ENCODE assay signal across 24 mouse cellular contexts in genomic region chr6:47819626-47820325, GRCm38 (mm10). TPM values are rescaled to one million over a fixed set of nuclear protein-coding genes. Genes with fewer than 3 reads are reported as not detected.
DNase-seq lines count a peak whose midpoint lies in the region; ATAC-seq lines count a peak whose summit lies in the region.
"Had no signal": no experiment of that assay in that cellular context is flagged by ENCODE, and none has a peak within 500 bp of the region (broad histone marks: within the 10 kb centered on the region; RNA-seq: fewer than 3 reads in every experiment).

No protein-coding gene starts in this region.

- 86% methylated on average over 23 of the region's 23 CpGs for WGBS in heart, embryonic 13.5 days
- 94% methylated on average over 23 of the region's 23 CpGs for WGBS in midbrain, embryonic 11.5 days
- WGBS in midbrain, embryonic 16.5 days: 95% methylated on average over 23 of the region's 23 CpGs

- H3K4me3 ChIP-seq in heart, embryonic 13.5 days: no peak overlapping the region
- H3K4me3 ChIP-seq in midbrain, embryonic 11.5 days (ENCODE audit: low read depth, low read length): no peak overlapping the region
- H3K4me3 ChIP-seq in midbrain, embryonic 16.5 days (ENCODE audit: low read depth, low read length): no peak overlapping the region
- H3K4me3 ChIP-seq: embryonic facial prominence, embryonic 10.5 days; limb, embryonic 12.5 days; liver, embryonic 13.5 days; neural tube, embryonic 12.5 days; stomach, embryonic 15.5 days had no signal

- H3K27me3 ChIP-seq in heart, embryonic 13.5 days (replicated peaks): no peaks in the 10 kb centered on the region
- H3K27me3 ChIP-seq in midbrain, embryonic 11.5 days (ENCODE audit: control insufficient read depth, insufficient read depth, low read length): no peaks in the 10 kb centered on the region
- H3K27me3 ChIP-seq in midbrain, embryonic 16.5 days (ENCODE audit: control insufficient read depth, insufficient read depth, low read depth, low read length): no peaks in the 10 kb centered on the region
- H3K27me3 ChIP-seq: limb, embryonic 12.5 days; liver, embryonic 13.5 days; neural tube, embryonic 12.5 days; stomach, embryonic 15.5 days had no signal

- no peaks in the 10 kb centered on the region for H3K9me3 ChIP-seq in heart, embryonic 13.5 days
- no peaks in the 10 kb centered on the region for H3K9me3 ChIP-seq in midbrain, embryonic 11.5 days (ENCODE audit: control insufficient read depth, low read length)
- H3K9me3 ChIP-seq in midbrain, embryonic 16.5 days (replicated peaks; ENCODE audit: control insufficient read depth, low read length, poor library complexity, severe bottlenecking): no peaks in the 10 kb centered on the region
- H3K9me3 ChIP-seq: embryonic facial prominence, embryonic 10.5 days; G1E; limb, embryonic 12.5 days; liver, embryonic 13.5 days; neural tube, embryonic 12.5 days; stomach, embryonic 15.5 days had no signal

- H3K4me1 ChIP-seq in heart, embryonic 13.5 days: no peaks in the 10 kb centered on the region
- no peaks in the 10 kb centered on the region for H3K4me1 ChIP-seq in midbrain, embryonic 11.5 days (ENCODE audit: control insufficient read depth, insufficient read depth, low read length)
- H3K4me1 ChIP-seq in midbrain, embryonic 16.5 days (ENCODE audit: control insufficient read depth, insufficient read depth, low read length): no peaks in the 10 kb centered on the region
- H3K4me1 ChIP-seq: embryonic facial prominence, embryonic 10.5 days; limb, embryonic 12.5 days; liver, embryonic 13.5 days; neural tube, embryonic 12.5 days; stomach, embryonic 15.5 days had no signal

- no peak overlapping the region for H3K4me2 ChIP-seq in heart, embryonic 13.5 days
- H3K4me2 ChIP-seq in midbrain, embryonic 11.5 days: no peak overlapping the region
- no peak overlapping the region for H3K4me2 ChIP-seq in midbrain, embryonic 16.5 days (ENCODE audit: low read length)
- H3K4me2 ChIP-seq: heart, embryonic 11.5 days; limb, embryonic 12.5 days; liver, embryonic 13.5 days; neural tube, embryonic 12.5 days; stomach, embryonic 15.5 days had no signal

- DNase-seq in cerebellum, postnatal 10 days: peak; percentile 71 to 73
- no peak for DNase-seq in cerebellum, adult 11 months
- no peak for DNase-seq in heart, adult 8-10 months (ENCODE audit: low spot score)
- peak; percentile 71 for DNase-seq in midbrain, embryonic 11.5 days (ENCODE audit: low spot score, missing footprints)
- DNase-seq in retina, embryonic 14.5 days (ENCODE audit: low spot score): no peak
- DNase-seq: adrenal gland, postnatal 10 days; cerebellum, adult 8-10 months; heart, postnatal 14 days; kidney, adult 18-20 months; kidney, postnatal 4 days; liver, embryonic 13.5 days; lung, adult 2 months; midbrain, embryonic 14.5 days; thymus, adult 2 months had no signal

- peaks cover 25% of the 10 kb centered on the region; the same call in 1 of the 2 replicates for H3K36me3 ChIP-seq in heart, embryonic 13.5 days
- peaks cover 13% of the 10 kb centered on the region; the same call in 1 of the 2 replicates for H3K36me3 ChIP-seq in midbrain, embryonic 11.5 days (ENCODE audit: control insufficient read depth, insufficient read depth, low read length)
- peaks cover 42% of the 10 kb centered on the region for H3K36me3 ChIP-seq in midbrain, embryonic 16.5 days (ENCODE audit: control insufficient read depth, insufficient read depth, low read length)
- H3K36me3 ChIP-seq: stomach, embryonic 15.5 days had no signal

- no peak overlapping the region for H3K27ac ChIP-seq in heart, embryonic 13.5 days (replicated peaks)
- H3K27ac ChIP-seq in midbrain, embryonic 11.5 days (ENCODE audit: low read depth, low read length): no peak overlapping the region
- no peak overlapping the region for H3K27ac ChIP-seq in midbrain, embryonic 16.5 days (ENCODE audit: low read length)
- H3K27ac ChIP-seq: embryonic facial prominence, embryonic 10.5 days; limb, embryonic 12.5 days; liver, embryonic 13.5 days; neural tube, embryonic 12.5 days; stomach, embryonic 15.5 days had no signal

- H3K9ac ChIP-seq in heart, embryonic 13.5 days: peak overlapping the region; percentile 21; the same call in 1 of the 2 replicates
- no peak overlapping the region for H3K9ac ChIP-seq in midbrain, embryonic 11.5 days (ENCODE audit: low read length)
- no peak overlapping the region for H3K9ac ChIP-seq in midbrain, embryonic 16.5 days (ENCODE audit: low read depth, low read length)
- H3K9ac ChIP-seq: limb, embryonic 12.5 days; liver, embryonic 13.5 days; neural tube, embryonic 12.5 days; stomach, embryonic 15.5 days had no signal

- no peak for ATAC-seq in heart, embryonic 13.5 days (ENCODE audit: extremely low read depth, insufficient number of reproducible peaks, low FRiP score, low TSS enrichment)
- ATAC-seq in midbrain, embryonic 11.5 days (ENCODE audit: low FRiP score): no peak
- ATAC-seq in midbrain, embryonic 16.5 days: no peak
- 0 out of 2 replicates have a peak, but pooled peaks have one; percentile 6 for ATAC-seq in neutrophil, adult 5-6 weeks (ENCODE audit: extremely low read depth, insufficient number of reproducible peaks, low FRiP score, poor library complexity, severe bottlenecking)

RNA-seq across cellular contexts. Expression of gene Pdia4, which starts 6.5 kb away (rescaled TPM):
- polyA plus RNA-seq in heart, embryonic 13.5 days (2015; fragmentation: Nextera tagmentation; extraction: Ambion mirVana): 162 and 189 TPM in 2 replicates
- 10 to 100 TPM; 35.8 to 45.8 (median 38.8) TPM for total RNA-seq in heart, adult 8-10 months (2022)
- 258 and 263 TPM in 2 replicates for polyA plus RNA-seq in midbrain, embryonic 11.5 days (2014; fragmentation: Nextera tagmentation; extraction: Ambion mirVana)
- 147 and 150 TPM in 2 replicates for polyA plus RNA-seq in midbrain, embryonic 16.5 days (2015; fragmentation: Nextera tagmentation; extraction: Ambion mirVana)
- total RNA-seq in neutrophil, adult 5-6 weeks (2017): 114 and 126 TPM in 2 replicates

RNA-seq across cellular contexts. Expression of gene Zfp786, which starts 10.9 kb away (rescaled TPM):
- polyA plus RNA-seq in heart, embryonic 13.5 days (2015; fragmentation: Nextera tagmentation; extraction: Ambion mirVana): 1.2 TPM in 2 replicates
- 1 to 10 TPM in 3 of 4 experiments, under 1 TPM in 1; 0.97 to 1.3 (median 1.1) TPM for total RNA-seq in heart, adult 8-10 months (2022)
- 7.0 and 8.1 TPM in 2 replicates for polyA plus RNA-seq in midbrain, embryonic 11.5 days (2014; fragmentation: Nextera tagmentation; extraction: Ambion mirVana)
- polyA plus RNA-seq in midbrain, embryonic 16.5 days (2015; fragmentation: Nextera tagmentation; extraction: Ambion mirVana): 19.5 and 20.9 TPM in 2 replicates
- total RNA-seq in neutrophil, adult 5-6 weeks (2017): not detected in 2 replicates
- total RNA-seq: megakaryocyte, adult 5-6 weeks had no signal

RNA-seq across cellular contexts. Expression of gene Zfp398, which starts 15.7 kb away (rescaled TPM):
- polyA plus RNA-seq in heart, embryonic 13.5 days (2015; fragmentation: Nextera tagmentation; extraction: Ambion mirVana): 3.7 TPM in 2 replicates
- 1 to 10 TPM; 5.9 to 8.4 (median 6.9) TPM for total RNA-seq in heart, adult 8-10 months (2022)
- 7.6 and 8.3 TPM in 2 replicates for polyA plus RNA-seq in midbrain, embryonic 11.5 days (2014; fragmentation: Nextera tagmentation; extraction: Ambion mirVana)
- 18.9 and 19.6 TPM in 2 replicates for polyA plus RNA-seq in midbrain, embryonic 16.5 days (2015; fragmentation: Nextera tagmentation; extraction: Ambion mirVana)
- 30.8 and 33.1 TPM in 2 replicates for total RNA-seq in neutrophil, adult 5-6 weeks (2017)

RNA-seq across cellular contexts. Expression of gene Zfp282, which starts 57.2 kb away (rescaled TPM):
- 7.6 TPM in 2 replicates for polyA plus RNA-seq in heart, embryonic 13.5 days (2015; fragmentation: Nextera tagmentation; extraction: Ambion mirVana)
- total RNA-seq in heart, adult 8-10 months (2022): 1 to 10 TPM; 3.7 to 4.5 (median 4.2) TPM
- polyA plus RNA-seq in midbrain, embryonic 11.5 days (2014; fragmentation: Nextera tagmentation; extraction: Ambion mirVana): 12.6 and 13.6 TPM in 2 replicates
- polyA plus RNA-seq in midbrain, embryonic 16.5 days (2015; fragmentation: Nextera tagmentation; extraction: Ambion mirVana): 22.8 and 23.8 TPM in 2 replicates
- 15.0 and 15.6 TPM in 2 replicates for total RNA-seq in neutrophil, adult 5-6 weeks (2017)

Comparison
In these comparisons a context has a peak if more than half of its experiments do, and no peak if none do; other contexts are left out.
1. DNase-seq: peak in cerebellum, postnatal 10 days (2 of 2) and midbrain, embryonic 11.5 days (single experiment); none in cerebellum, adult 11 months (single experiment), heart, adult 8-10 months (single experiment) and retina, embryonic 14.5 days (single experiment).